Mouse (Mus musculus) thymus, postnatal 25 days (tissue): ENCODE data around the gene Cuedc1.

Source experiments
- DNase-seq: peaks from one replicate; pipeline ENCODE4 v3.0.0; 2022

Gene Cuedc1

GRCm38 (mm10) chr11:88098021-88098729, at the start of gene Cuedc1:
TSS of gene Cuedc1 (plus strand) at chr11:88098058.
- DNase-seq = no peak

- DNase-seq = no peak
Measured at GRCm38 (mm10) chr11:88048961-88049670, 48.7 kb upstream of the Cuedc1 start.

- DNase-seq = no peak
Measured at GRCm38 (mm10) chr11:88049732-88050131, 48.1 kb upstream of the Cuedc1 start.

- no peak for DNase-seq
Measured at GRCm38 (mm10) chr11:88052638-88053037, 45.2 kb upstream of the Cuedc1 start.

GRCm38 (mm10) chr11:88053821-88054220, 44.0 kb upstream of the Cuedc1 start:
- no peak for DNase-seq

GRCm38 (mm10) chr11:88054589-88054988, 43.3 kb upstream of the Cuedc1 start:
- DNase-seq = peak; percentile 70

GRCm38 (mm10) chr11:88055777-88056176, 42.1 kb upstream of the Cuedc1 start:
- DNase-seq = no peak

GRCm38 (mm10) chr11:88057788-88058187, 40.1 kb upstream of the Cuedc1 start:
- DNase-seq = no peak

GRCm38 (mm10) chr11:88059141-88059540, 38.7 kb upstream of the Cuedc1 start:
- peak; percentile 34 for DNase-seq

- no peak for DNase-seq
Measured at GRCm38 (mm10) chr11:88061892-88062625, 35.8 kb upstream of the Cuedc1 start.

GRCm38 (mm10) chr11:88065732-88066131, 32.1 kb upstream of the Cuedc1 start:
- no peak for DNase-seq

GRCm38 (mm10) chr11:88067191-88067585, 30.7 kb upstream of the Cuedc1 start:
- DNase-seq = no peak

- peak; percentile 82 for DNase-seq
Measured at GRCm38 (mm10) chr11:88067586-88068410, 30.1 kb upstream of the Cuedc1 start, which contains the start of gene Vezf1. TSS of gene Vezf1 (plus strand) at chr11:88068279.

GRCm38 (mm10) chr11:88068411-88069245, 29.2 kb upstream of the Cuedc1 start:
- DNase-seq = peak; percentile 65

- no peak for DNase-seq
Measured at GRCm38 (mm10) chr11:88069246-88069570, 28.6 kb upstream of the Cuedc1 start.

- DNase-seq = no peak
Measured at GRCm38 (mm10) chr11:88070392-88070791, 27.5 kb upstream of the Cuedc1 start.

- no peak for DNase-seq
Measured at GRCm38 (mm10) chr11:88071113-88071512, 26.7 kb upstream of the Cuedc1 start.

- DNase-seq = no peak
Measured at GRCm38 (mm10) chr11:88073343-88073875, 24.4 kb upstream of the Cuedc1 start.

- DNase-seq = no peak
Measured at GRCm38 (mm10) chr11:88075701-88076100, 22.2 kb upstream of the Cuedc1 start.

- DNase-seq = no peak
Measured at GRCm38 (mm10) chr11:88076394-88076793, 21.5 kb upstream of the Cuedc1 start.

GRCm38 (mm10) chr11:88083699-88084098, 14.2 kb upstream of the Cuedc1 start:
- DNase-seq = no peak
